Mouse (Mus musculus): Measurements from ENCODE around the gene Mybpc3.

DNA sequence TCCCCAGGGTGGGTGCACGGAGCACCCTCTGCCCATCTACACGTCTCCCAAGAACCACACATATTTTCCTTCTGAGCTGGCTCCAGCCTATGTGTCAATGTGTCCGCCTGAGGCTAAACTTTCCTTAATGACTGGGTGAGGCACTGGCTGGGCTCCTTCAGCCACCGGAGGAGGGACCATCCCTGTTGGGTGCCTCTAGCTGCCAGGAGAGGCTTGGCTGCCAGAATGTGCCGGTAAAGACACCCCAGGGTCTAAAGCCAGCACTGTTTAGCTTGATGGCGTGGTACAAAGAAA is 49.1 kb upstream of the Mybpc3 start:
- TF ChIP-seq CTCF (IDR thresholded peaks at IDR 0.05; ENCODE audit: extremely low read depth, insufficient read length, insufficient replicate concordance, low read depth, low read length): no peak
- TF ChIP-seq POLR2A (IDR thresholded peaks at IDR 0.05; ENCODE audit: low read depth, low read length): no peak
